Mouse (Mus musculus): ENCODE data around the gene Epha1.

The Epha1 gene

DNA sequence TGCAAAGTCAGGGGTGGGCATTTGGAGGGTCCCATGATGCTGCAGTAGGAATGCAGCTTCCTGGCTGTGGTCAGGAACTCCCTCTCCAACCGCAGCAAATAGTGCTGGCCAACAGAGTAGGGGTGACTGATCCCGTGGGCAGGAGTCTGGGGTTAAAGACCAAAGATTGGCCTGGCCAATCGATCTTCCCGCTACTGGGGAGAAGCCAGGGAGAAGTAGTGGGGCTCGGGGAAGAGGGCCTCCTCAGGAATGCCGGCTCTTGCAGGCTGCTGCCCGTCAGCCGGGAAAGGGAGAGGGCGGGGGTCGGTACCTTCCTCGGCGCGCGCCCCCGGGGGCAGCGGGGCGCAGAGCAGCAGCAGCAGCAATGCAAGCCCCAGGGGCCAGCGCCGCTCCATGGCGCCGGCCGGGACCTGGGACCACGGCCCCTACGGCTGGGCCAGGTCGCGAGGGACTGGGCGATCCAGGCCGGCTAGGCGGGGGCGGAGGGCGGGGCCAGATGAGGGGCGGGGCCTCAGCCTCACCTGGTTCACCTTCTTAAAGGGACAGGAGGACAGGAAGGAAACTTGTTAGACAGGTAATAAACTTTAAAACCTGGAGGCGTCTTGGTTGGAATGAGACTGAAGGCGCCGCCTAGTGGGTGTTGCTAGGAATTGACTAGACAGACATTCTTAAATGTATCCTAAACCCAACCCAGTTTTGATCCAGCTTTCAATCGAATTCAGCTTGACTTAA, at the start of gene Epha1:
Gene Epha1 (minus strand): TSS at position 453 of the 732 bp plus-strand sequence.
- peak; percentile 24 for DNase-seq (ENCODE audit: low spot score)

- DNase-seq (ENCODE audit: low spot score) = no peak
Measured at GRCm38 (mm10) chr6:42421439-42421838, 48.4 kb upstream of the Epha1 start.

- DNase-seq (ENCODE audit: low spot score) = no peak
Measured at GRCm38 (mm10) chr6:42419443-42419842, 46.4 kb upstream of the Epha1 start.

GRCm38 (mm10) chr6:42405134-42405533, 32.1 kb upstream of the Epha1 start, which contains the start of gene Tas2r135:
TSS of gene Tas2r135 (plus strand) at chr6:42405434.
- no peak for DNase-seq (ENCODE audit: low spot score)

GRCm38 (mm10) chr6:42399938-42400337, 26.9 kb upstream of the Epha1 start, which contains the start of gene Tas2r143:
TSS of gene Tas2r143 (plus strand) at chr6:42400238.
- DNase-seq (ENCODE audit: low spot score) = no peak

DNA sequence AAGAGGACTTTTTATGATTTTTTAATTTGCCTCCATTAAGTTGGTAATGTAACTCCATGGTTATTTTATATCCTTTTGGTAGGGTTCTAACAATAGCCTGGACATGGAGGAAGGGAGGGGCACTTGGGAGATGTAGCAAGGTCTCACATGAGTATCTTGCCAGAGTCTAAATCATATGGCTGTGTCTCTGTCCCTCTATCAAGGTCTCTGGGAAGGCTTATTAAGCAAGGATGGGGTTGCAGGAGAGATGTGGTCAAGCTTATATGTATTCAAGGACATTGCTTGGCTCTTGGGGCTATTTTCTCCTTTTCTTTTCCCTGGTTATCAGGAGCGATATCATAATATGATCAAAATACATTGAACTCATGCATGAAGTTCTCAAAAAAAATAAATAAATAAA, 25.9 kb upstream of the Epha1 start:
- no peak for DNase-seq (ENCODE audit: low spot score)

- no peak for DNase-seq (ENCODE audit: low spot score)
Measured at GRCm38 (mm10) chr6:42398285-42398684, 25.2 kb upstream of the Epha1 start.

DNA sequence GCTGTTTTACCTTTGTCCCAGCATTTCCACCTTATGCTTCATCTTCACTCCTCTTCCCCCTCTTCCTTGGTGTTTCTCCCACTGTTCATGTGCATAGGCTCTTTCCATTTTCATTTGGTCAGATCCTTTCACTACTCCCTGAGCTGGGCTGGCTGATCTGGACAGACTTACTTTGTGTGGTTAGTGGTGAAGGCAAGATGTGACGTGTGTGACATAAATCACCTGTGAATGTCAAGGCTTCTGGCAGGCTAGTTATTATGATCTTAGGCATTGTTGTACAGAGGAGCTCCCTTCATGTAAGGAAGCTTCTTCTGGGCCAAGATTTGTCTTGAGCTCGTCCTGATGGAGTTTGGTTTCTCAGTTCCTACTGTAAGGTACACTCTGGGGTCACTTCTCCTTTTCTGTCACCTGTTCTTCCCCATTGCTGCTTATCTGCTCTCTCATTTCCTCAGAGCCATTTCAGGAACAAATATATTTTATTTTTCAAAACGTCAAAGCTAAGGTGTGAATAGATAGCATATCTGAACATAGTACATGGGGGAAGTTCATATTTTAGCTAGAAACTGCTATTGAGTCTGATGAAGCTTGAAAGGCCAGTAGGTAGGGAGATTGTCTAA, 24.1 kb upstream of the Epha1 start:
- no peak for DNase-seq (ENCODE audit: low spot score)

DNA sequence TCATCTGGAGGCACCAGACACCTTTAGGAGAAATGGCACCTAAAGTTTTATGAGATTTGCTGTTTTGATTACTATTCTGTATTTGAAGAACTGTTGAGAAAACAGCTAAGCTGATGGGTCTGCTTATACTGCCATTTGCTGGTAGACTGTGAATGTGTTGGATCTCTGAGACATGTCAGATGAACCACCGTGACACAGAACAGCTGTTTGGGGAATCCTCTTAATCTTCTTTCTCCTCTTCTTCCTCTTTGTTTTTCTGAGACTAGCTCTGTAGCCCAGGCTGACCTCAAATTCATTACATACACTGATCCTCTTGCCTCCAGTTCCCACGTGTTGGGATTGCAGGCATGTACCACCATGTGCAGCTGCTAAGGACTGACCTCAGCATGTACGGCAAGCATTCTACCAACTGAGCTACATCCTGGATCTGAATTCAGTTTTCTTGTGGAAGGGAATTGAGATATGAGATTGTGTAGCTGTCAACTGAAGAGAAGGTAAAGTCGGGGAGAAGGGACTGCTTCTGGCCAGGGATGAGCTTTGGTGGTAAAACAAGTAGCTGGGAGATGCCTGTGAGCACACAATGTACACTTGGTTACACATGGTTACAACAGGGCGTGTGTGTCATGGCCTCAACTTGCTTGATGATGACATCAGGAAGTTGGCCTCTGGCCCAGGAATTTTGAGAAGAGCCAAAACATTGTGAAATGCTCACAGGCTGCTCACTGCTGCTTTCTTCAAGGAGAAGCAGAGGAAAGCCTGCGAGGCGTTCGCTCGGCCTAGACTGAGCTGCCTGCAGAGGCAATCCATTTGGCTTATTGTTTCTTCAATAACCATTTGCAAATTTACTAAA, 23.1 kb upstream of the Epha1 start:
- DNase-seq (ENCODE audit: low spot score) = no peak

GRCm38 (mm10) chr6:42391796-42392330, 18.8 kb upstream of the Epha1 start:
- DNase-seq (ENCODE audit: low spot score) = no peak

- no peak for DNase-seq (ENCODE audit: low spot score)
Measured at GRCm38 (mm10) chr6:42385635-42386034, 12.6 kb upstream of the Epha1 start.

- no peak for DNase-seq (ENCODE audit: low spot score)
Measured at GRCm38 (mm10) chr6:42383360-42383759, 10.3 kb upstream of the Epha1 start.

DNA sequence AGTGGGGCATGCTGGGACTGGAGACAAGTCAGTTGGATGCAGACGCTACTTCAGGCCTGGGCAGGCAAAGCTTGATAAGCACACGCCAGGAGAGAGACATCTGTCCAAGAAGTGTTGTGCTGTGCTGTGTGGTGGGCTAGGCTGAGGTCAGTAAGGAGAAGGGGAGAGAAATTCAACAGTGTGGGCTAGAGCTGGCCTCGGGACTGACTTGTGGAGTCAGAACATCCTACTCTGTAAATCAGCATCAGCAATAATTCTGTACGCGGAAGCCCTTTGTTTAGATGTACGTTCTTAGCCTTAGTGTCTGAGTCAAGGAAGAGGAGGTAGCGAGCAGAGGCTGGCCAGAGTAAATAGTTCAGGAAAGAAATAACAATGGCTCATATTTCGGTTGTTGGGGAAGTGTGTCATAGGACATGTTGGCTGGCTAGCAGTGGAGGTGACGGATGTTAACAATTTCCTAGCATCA, 8.9 kb upstream of the Epha1 start:
- no peak for DNase-seq (ENCODE audit: low spot score)

GRCm38 (mm10) chr6:42381221-42381620, 8.2 kb upstream of the Epha1 start:
- no peak for DNase-seq (ENCODE audit: low spot score)

DNA sequence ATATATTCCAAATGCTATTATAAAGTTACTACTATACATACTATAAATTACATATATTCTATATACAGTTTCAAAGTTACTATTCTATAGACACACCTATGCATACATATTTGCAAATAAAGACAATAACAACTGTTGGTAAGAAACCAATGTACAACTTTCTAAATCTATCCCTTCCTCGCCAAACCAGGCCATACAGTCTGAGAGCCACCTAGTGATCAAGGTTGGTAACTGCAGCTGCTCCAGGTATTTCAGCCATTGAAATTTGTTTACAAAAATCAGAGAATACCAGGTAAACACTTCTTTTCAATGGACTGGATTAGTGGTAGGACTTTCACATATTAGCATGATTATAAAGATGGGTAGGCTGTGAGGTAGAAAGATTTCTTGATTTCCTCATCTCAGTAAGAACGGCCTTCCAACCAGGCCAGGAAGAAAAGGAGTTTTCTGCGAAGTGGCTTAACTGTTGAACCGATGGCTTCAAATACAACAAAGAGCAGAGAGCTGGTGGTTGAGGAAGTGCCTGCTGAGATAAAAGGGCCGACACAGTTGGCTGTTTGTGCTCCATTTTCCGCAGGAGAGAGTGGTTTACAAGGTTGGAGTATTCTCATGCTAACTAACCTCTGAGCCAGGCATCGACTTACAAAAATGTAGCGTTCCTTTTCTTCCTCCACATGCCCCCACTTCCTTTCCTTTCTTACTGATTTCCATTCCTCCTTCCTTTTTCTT, 7.5 kb upstream of the Epha1 start:
- no peak for DNase-seq (ENCODE audit: low spot score)

- DNase-seq (ENCODE audit: low spot score) = no peak
Measured at GRCm38 (mm10) chr6:42379551-42379950, 6.5 kb upstream of the Epha1 start.

- DNase-seq (ENCODE audit: low spot score) = no peak
Measured at GRCm38 (mm10) chr6:42377280-42377679, 4.2 kb upstream of the Epha1 start.

DNA sequence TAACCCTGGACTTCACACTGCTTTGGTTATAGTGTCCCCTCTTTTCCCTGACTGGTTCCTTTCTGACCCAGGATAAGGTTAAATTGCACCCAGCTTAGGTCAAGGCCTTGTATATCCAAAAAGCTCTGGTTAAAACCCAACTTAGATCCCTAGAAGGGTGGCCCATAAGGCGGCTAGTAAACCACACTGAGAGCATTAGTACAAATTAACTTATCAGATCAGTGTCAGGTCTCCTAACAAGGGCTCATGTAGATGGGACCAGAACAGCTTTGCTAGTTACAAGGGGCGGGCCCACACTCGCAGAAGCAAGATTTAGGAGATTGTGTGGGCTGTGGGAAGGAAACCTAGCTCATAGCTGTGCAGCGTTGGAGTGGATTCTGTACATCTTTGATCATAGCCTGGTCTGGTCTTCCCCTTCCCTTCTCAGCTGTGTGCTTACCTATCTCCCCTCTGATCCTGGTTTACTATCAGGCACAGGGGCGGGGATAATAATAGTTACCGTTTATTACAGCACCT, 3.5 kb upstream of the Epha1 start:
- no peak for DNase-seq (ENCODE audit: low spot score)

GRCm38 (mm10) chr6:42376016-42376415, 2.9 kb upstream of the Epha1 start:
- no peak for DNase-seq (ENCODE audit: low spot score)

- DNase-seq (ENCODE audit: low spot score) = no peak
Measured at GRCm38 (mm10) chr6:42375131-42375530, 2.1 kb upstream of the Epha1 start.

GRCm38 (mm10) chr6:42374701-42375100, 1.6 kb upstream of the Epha1 start:
- DNase-seq (ENCODE audit: low spot score) = no peak

All from spleen, adult 12 weeks (tissue).